Mouse (Mus musculus): ENCODE measurements at regions not wholly inside any gene's neighbourhood (a gene's known extent, or its start where the extent isn't known, plus 50 kb on each side); places are given as distances from the start of the nearest gene placed in this dataset.

DNA sequence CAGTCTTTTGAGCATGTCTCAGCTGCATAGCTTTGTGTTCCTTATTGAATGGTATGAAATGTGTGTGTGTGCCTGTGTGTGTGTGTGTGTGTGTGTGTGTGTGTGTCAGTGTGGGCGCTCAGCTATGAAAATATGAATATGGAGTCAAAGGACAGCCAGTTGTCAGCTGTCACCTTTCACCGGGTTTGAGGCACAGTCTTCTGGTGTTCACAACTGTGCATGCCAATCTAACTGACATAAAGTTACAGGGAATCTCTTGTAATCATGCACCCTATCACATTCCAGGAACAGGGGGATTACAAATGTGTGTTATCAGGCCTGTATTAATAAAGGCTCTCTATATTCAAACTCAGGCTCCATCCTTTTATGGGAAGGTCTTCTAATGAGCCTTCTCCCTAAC is 688.8 kb downstream of the Kcnj2 start:
- Histone ChIP-seq H3K79me2 (ENCODE audit: control insufficient read depth, insufficient read depth, low read length, poor library complexity) (no peaks in the 10 kb centered on the region), H3K27me3 (ENCODE audit: control insufficient read depth in 1 of 2, insufficient read depth in 2 of 2, low read length in 2 of 2) (no peaks in the 10 kb centered on the region), H3K36me3 (ENCODE audit: control insufficient read depth in 1 of 2, insufficient read depth in 2 of 2, low read length in 2 of 2) (no peaks in the 10 kb centered on the region), H3K27ac (ENCODE audit: control insufficient read depth, low read depth, low read length) (no peak overlapping the region), H3K4me3 (ENCODE audit: control insufficient read depth in 1 of 2, insufficient read depth in 1 of 2, low read depth in 2 of 2, low read length in 2 of 2) (no peak overlapping the region), H3K9ac (ENCODE audit: control insufficient read depth, low read depth, low read length, poor library complexity, severe bottlenecking) (no peak overlapping the region), H3K4me1 (ENCODE audit: control insufficient read depth in 1 of 2, insufficient read depth in 2 of 2, low read length in 2 of 2) (no peaks in the 10 kb centered on the region), H3K9me3 (replicated peaks; ENCODE audit: insufficient read depth, low read length) (no peaks in the 10 kb centered on the region)
- TF ChIP-seq ZNF384 (IDR thresholded peaks at IDR 0.05; ENCODE audit: low read depth, low read length) (no peak), GATA1 (IDR thresholded peaks at IDR 0.05; ENCODE audit: low read depth, low read length) (no peak), POLR2AphosphoS2 (IDR thresholded peaks at IDR 0.05; ENCODE audit: low read length) (no peak), JUND (IDR thresholded peaks at IDR 0.05; ENCODE audit: low read depth, low read length) (no peak), MAX (IDR thresholded peaks at IDR 0.05; ENCODE audit: low read length) (no peak), RCOR1 (IDR thresholded peaks at IDR 0.05; ENCODE audit: low read depth, low read length) (no peak), TBP (IDR thresholded peaks at IDR 0.05; ENCODE audit: low read depth, low read length) (no peak), ETS1 (IDR thresholded peaks at IDR 0.05; ENCODE audit: low read depth, low read length) (no peak), MYB (IDR thresholded peaks at IDR 0.05; ENCODE audit: low read depth, low read length) (no peak), TCF12 (IDR thresholded peaks at IDR 0.05; ENCODE audit: low read depth, low read length) (no peak), POLR2AphosphoS5 (IDR thresholded peaks at IDR 0.05; ENCODE audit: borderline replicate concordance, low read depth, low read length) (no peak), GABPA (IDR thresholded peaks at IDR 0.05; ENCODE audit: low read depth, low read length) (no peak), E2F4 (IDR thresholded peaks at IDR 0.05; ENCODE audit: borderline replicate concordance, low read depth, low read length) (no peak), RAD21 (IDR thresholded peaks at IDR 0.05; ENCODE audit: low read depth, low read length) (no peak), MAFK (IDR thresholded peaks at IDR 0.05; ENCODE audit: borderline replicate concordance, low read depth, low read length) (no peak), MXI1 (IDR thresholded peaks at IDR 0.05; ENCODE audit: low read depth, low read length) (no peak), ELF1 (IDR thresholded peaks at IDR 0.05; ENCODE audit: low read depth, low read length) (no peak), HCFC1 (IDR thresholded peaks at IDR 0.05; ENCODE audit: low read depth, low read length) (no peak)
- DNase-seq (ENCODE audit: low read depth, low spot score) = no peak

DNA sequence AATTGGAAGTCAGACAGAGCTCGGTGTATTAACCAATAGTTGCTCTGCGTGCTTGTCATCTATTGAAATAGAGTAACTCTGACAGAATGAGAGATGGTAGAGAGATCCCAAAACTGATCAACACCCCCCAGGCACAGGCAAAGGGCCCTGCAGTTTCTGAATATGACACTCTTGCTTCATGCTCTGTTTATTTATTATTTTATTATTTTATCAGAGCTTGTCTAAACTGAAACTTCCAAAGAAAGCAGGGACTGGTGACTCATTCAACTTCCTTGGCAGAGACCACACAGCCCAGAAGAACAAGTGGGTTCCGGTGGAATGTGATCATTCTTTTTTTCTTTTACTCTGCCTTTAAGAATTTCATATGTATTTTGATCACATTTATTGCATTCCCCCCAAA is 697.1 kb downstream of the Kcnj2 start:
- DNase-seq (ENCODE audit: low read depth, low spot score) = no peak
- Histone ChIP-seq H3K79me2 (ENCODE audit: control insufficient read depth, insufficient read depth, low read length, poor library complexity) (no peaks in the 10 kb centered on the region), H3K27me3 (ENCODE audit: control insufficient read depth in 1 of 2, insufficient read depth in 2 of 2, low read length in 2 of 2) (no peaks in the 10 kb centered on the region), H3K27ac (ENCODE audit: control insufficient read depth, low read depth, low read length) (no peak overlapping the region), H3K9me3 (replicated peaks; ENCODE audit: insufficient read depth, low read length) (no peaks in the 10 kb centered on the region), H3K4me1 (ENCODE audit: control insufficient read depth in 1 of 2, insufficient read depth in 2 of 2, low read length in 2 of 2) (peaks cover 4 to 15% of the 10 kb centered on the region in 2 experiments), H3K36me3 (ENCODE audit: control insufficient read depth in 1 of 2, insufficient read depth in 2 of 2, low read length in 2 of 2) (peaks cover 0 to 16% of the 10 kb centered on the region in 2 experiments; a peak in 2 of 4 replicates), H3K4me3 (ENCODE audit: control insufficient read depth in 1 of 2, insufficient read depth in 1 of 2, low read depth in 2 of 2, low read length in 2 of 2) (no peak overlapping the region), H3K9ac (ENCODE audit: control insufficient read depth, low read depth, low read length, poor library complexity, severe bottlenecking) (no peak overlapping the region)
- TF ChIP-seq RAD21 (IDR thresholded peaks at IDR 0.05; ENCODE audit: low read depth, low read length) (no peak), ZMIZ1 (IDR thresholded peaks at IDR 0.05; ENCODE audit: low read depth, low read length) (no peak), MAX (IDR thresholded peaks at IDR 0.05; ENCODE audit: low read length) (no peak), HCFC1 (IDR thresholded peaks at IDR 0.05; ENCODE audit: low read depth, low read length) (no peak), GATA1 (IDR thresholded peaks at IDR 0.05; ENCODE audit: low read depth, low read length) (no peak)
